Mouse (Mus musculus) heart, postnatal 0 days (tissue): ENCODE measurements around the gene Gm20821. TPM values are rescaled to one million over a fixed set of nuclear protein-coding genes. Genes with fewer than 3 reads are reported as not detected.
"Not testable (repeated sequence)": the region's sequence is repeated elsewhere in the genome, so short reads cannot be mapped to it uniquely, and the experiment has no call there.

Experiments
- ATAC-seq: fragments of 200-750 bp; cut with Nextera tagmentation; 2 replicates; pipeline ENCODE4 v1.8.0; 2017; ENCODE audit warnings: low read depth, moderate number of reproducible peaks, moderate library complexity; ENCODE audit not compliant: insufficient read depth
- DNase-seq: peaks from one replicate; pipeline ENCODE4 v3.0.0-alpha.2; 2016; ENCODE audit warnings: low spot score
- H3K27ac ChIP-seq: fragments of 300-500 bp; sonication (generic); 2 replicates; pipeline ENCODE4 v1.5.1; 2014; ENCODE audit warnings: low read depth, mild to moderate bottlenecking
- H3K27me3 ChIP-seq: fragments of 300-500 bp; sonication (generic); 2 replicates; pipeline ENCODE4 v1.6.1; 2014; ENCODE audit warnings: low read length, mixed read lengths; ENCODE audit not compliant: control insufficient read depth, insufficient read depth
- H3K36me3 ChIP-seq: fragments of 300-500 bp; sonication (generic); replicated peaks from 2 replicates; pipeline ENCODE4 v1.6.1; 2014; ENCODE audit warnings: low read length, mixed read lengths; ENCODE audit not compliant: control insufficient read depth, insufficient read depth
- H3K4me1 ChIP-seq: fragments of 300-500 bp; sonication (generic); 2 replicates; pipeline ENCODE4 v1.6.1; 2014; ENCODE audit warnings: antibody characterized with exemption; ENCODE audit not compliant: control insufficient read depth, insufficient read depth
- H3K4me2 ChIP-seq: fragments of 300-500 bp; sonication (generic); 2 replicates; pipeline ENCODE4 v1.6.1; 2014; ENCODE audit warnings: low read depth, mild to moderate bottlenecking, low read length, moderate library complexity
- H3K4me3 ChIP-seq: fragments of 300-500 bp; sonication (generic); 2 replicates; pipeline ENCODE4 v1.5.1; 2014; ENCODE audit warnings: low read depth, low read length
- H3K9ac ChIP-seq: fragments of 300-500 bp; sonication (generic); replicated peaks from 2 replicates; pipeline ENCODE4 v1.6.1; 2014; ENCODE audit warnings: low read depth, low read length, mixed read lengths
- H3K9me3 ChIP-seq: fragments of 300-500 bp; sonication (generic); replicated peaks from 2 replicates; pipeline ENCODE4 v1.6.1; 2016; ENCODE audit warnings: low read length; ENCODE audit not compliant: control insufficient read depth
- WGBS: fragments of 180-500 bp; shearing (Covaris S2); extraction: QIAGEN DNeasy Blood & Tissue Kit; methylation state at CpG from one replicate; pipeline ENCODE4 v1.1.7; 2014; 5-methylcytosine and 5-hydroxymethylcytosine counted together
- polyA plus RNA-seq: library from polyadenylated mRNA; unstranded; fragments of >200 nt; fragmentation: Nextera tagmentation; extraction: Ambion mirVana; gene quantifications from 2 replicates; pipeline ENCODE4 v1.2.1, GENCODE M21; 2015
- total RNA-seq: library from RNA; depleted of rRNA; stranded (reverse); fragments of >200 nt; gene quantifications from 2 replicates; pipeline ENCODE4 v1.2.3, GENCODE M21; 2014; ENCODE audit warnings: low replicate concordance; rRNA removed

Gm20821 gene
- total RNA-seq (not detected in 2 replicates), polyA plus RNA-seq (not detected in 2 replicates)

DNA sequence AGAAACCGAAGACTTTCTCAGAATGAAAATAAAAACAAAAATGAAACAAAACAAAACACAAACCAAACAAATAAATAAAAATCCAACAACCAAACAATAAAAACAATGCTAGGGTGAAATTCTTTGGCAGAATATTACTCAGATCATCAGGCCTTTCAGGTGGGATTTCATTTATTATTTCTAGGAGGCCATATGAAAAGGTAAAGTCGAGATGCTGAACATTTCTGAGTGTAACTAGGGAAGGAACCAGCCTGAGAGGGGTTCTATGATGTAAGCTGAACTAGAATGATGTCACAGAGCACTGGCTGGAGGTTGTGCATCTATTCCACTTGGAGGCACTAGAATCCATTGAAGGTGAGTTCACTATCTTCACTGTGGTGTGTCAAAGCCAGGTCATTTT is at the start of gene Gm20821:
TSS of gene Gm20821 (plus strand) at position 301 of the 400 bp plus-strand sequence.
- not testable (repeated sequence) for H3K36me3 ChIP-seq, H3K9ac ChIP-seq, H3K4me1 ChIP-seq, DNase-seq, H3K4me3 ChIP-seq, H3K4me2 ChIP-seq, H3K27ac ChIP-seq, H3K27me3 ChIP-seq, ATAC-seq, H3K9me3 ChIP-seq
- WGBS: 32% methylated on average over 2 of the region's 2 CpGs
